Mouse (Mus musculus) erythroid progenitor cell, adult 5-6 weeks (primary cell): Measurements from ENCODE around the gene Apba2. TPM values are rescaled to one million over a fixed set of nuclear protein-coding genes. Genes with fewer than 3 reads are reported as not detected.

Experiments
- ATAC-seq: replicated peaks from 2 replicates; pipeline ENCODE4 v1.8.0; 2016; ENCODE audit warnings: moderate number of reproducible peaks, mild to moderate bottlenecking, moderate TSS enrichment, inconsistent platforms; ENCODE audit not compliant: poor library complexity, low FRiP score, severe bottlenecking
- total RNA-seq, 2 experiments: library from RNA; stranded (forward) in 1 of 2; stranded (reverse) in 1 of 2; fragments of 150-400 nt in 1 of 2; fragments of 186-747, 209-891 nt in 1 of 2; gene quantifications; 2 replicates each; pipeline versions ENCODE4 v1.2.3 to v1.2.4; 2015 to 2017; ENCODE audit warnings: low replicate concordance in 2 of 2

The Apba2 gene
- total RNA-seq, 2 experiments from 2014 or later, result 0.83 TPM; not detected in 1

- no peak for ATAC-seq
Measured at GRCm38 (mm10) chr7:64770779-64771390, 269.4 kb downstream of the Apba2 start.

GRCm38 (mm10) chr7:64773465-64773864, 272.0 kb downstream of the Apba2 start:
- no peak for ATAC-seq

- no peak for ATAC-seq
Measured at GRCm38 (mm10) chr7:64776708-64777489, 275.4 kb downstream of the Apba2 start.

GRCm38 (mm10) chr7:64779501-64779900, 278.0 kb downstream of the Apba2 start:
- no peak for ATAC-seq

GRCm38 (mm10) chr7:64785040-64785439, 283.5 kb downstream of the Apba2 start:
- no peak for ATAC-seq

- no peak for ATAC-seq
Measured at GRCm38 (mm10) chr7:64791145-64791544, 289.6 kb downstream of the Apba2 start.

GRCm38 (mm10) chr7:64792031-64792430, 290.5 kb downstream of the Apba2 start:
- no peak for ATAC-seq

GRCm38 (mm10) chr7:64795554-64795953, 294.0 kb downstream of the Apba2 start:
- no peak for ATAC-seq

Other genes starting within 250 kb of the Apba2 start
- gene Mtmr10, start 214.1 kb upstream of the Apba2 start, total RNA-seq (2015; ENCODE audit: low replicate concordance), result 5.4 and 6.3 TPM in 2 replicates
- gene Mtmr10, start 214.1 kb upstream of the Apba2 start, total RNA-seq (2017; ENCODE audit: low replicate concordance), result 1.6 and 2.6 TPM in 2 replicates
- gene Fan1, start 127.6 kb upstream of the Apba2 start, total RNA-seq (2015; ENCODE audit: low replicate concordance), result 1.1 and 1.3 TPM in 2 replicates
- 2.1 and 3.6 TPM in 2 replicates for gene Fan1, start 127.6 kb upstream of the Apba2 start, total RNA-seq (2017; ENCODE audit: low replicate concordance)
- gene Mphosph10, start 109.4 kb upstream of the Apba2 start, total RNA-seq (2015; ENCODE audit: low replicate concordance), result 26.0 and 45.8 TPM in 2 replicates
- 13.9 and 31.8 TPM in 2 replicates for gene Mphosph10, start 109.4 kb upstream of the Apba2 start, total RNA-seq (2017; ENCODE audit: low replicate concordance)
- gene Mcee, start 109.1 kb upstream of the Apba2 start, total RNA-seq (2015; ENCODE audit: low replicate concordance), result 2.9 and 28.1 TPM in 2 replicates
- 17.8 and 43.5 TPM in 2 replicates for gene Mcee, start 109.1 kb upstream of the Apba2 start, total RNA-seq (2017; ENCODE audit: low replicate concordance)